Mouse (Mus musculus): ENCODE measurements at regions not wholly inside any gene's neighbourhood (a gene's known extent, or its start where the extent isn't known, plus 50 kb on each side); places are given as distances from the start of the nearest gene placed in this dataset.

DNA sequence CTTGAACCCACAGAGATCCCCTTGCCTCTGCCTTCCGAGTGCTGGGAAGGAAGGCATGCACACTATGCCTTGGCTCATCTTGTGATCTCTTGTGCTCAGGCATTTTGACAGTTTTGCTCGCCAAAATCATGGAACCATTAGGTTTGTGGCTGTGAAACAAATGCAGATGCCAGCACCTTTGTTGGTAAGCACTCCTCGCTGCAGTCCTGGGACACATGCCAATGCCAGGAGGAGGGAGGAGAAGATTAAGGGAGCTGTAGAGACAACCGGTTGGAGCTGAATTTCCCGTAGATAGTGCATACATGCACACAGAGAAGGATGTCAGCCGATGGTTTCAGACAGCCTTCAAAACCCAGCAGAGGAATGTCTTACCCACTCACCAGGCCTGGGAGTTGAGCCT lies 275.5 kb downstream of the Spry2 start:
- H3K4me1 ChIP-seq: no peaks in the 10 kb centered on the region
- no peak overlapping the region for H3K27ac ChIP-seq (replicated peaks)
- no peak overlapping the region for H3K4me2 ChIP-seq
- H3K9me3 ChIP-seq (replicated peaks): no peaks in the 10 kb centered on the region
- no peak for ATAC-seq (ENCODE audit: low FRiP score)
- H3K27me3 ChIP-seq (replicated peaks): no peaks in the 10 kb centered on the region
- no peak overlapping the region for H3K4me3 ChIP-seq (replicated peaks)
- no peak overlapping the region for H3K9ac ChIP-seq (replicated peaks)
- H3K36me3 ChIP-seq: no peaks in the 10 kb centered on the region
- WGBS: 71% methylated on average over 6 of the region's 6 CpGs

DNA sequence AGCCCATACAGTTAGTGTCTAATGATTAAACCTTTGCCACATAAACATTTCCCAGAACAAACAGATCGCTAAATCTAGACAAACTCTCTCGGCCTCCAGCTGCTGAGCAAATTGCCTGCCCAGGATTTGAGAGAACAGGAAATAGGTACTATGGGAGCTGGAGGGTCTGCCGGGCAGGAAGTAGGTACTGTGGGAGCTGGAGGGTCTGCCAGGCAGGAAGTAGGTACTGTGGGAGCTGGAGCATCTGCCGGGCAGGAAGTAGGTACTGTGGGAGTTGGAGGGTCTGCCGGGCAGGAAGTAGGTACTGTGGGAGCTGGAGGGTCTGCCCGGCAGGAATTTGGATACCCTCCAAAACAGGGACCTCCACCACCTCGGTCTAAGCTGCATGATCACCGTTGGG lies 277.2 kb downstream of the Spry2 start:
- H3K4me3 ChIP-seq (replicated peaks): no peak overlapping the region
- no peak for ATAC-seq (ENCODE audit: low FRiP score)
- H3K9ac ChIP-seq (replicated peaks): no peak overlapping the region
- 86% methylated on average over 8 of the region's 8 CpGs for WGBS
- no peaks in the 10 kb centered on the region for H3K9me3 ChIP-seq (replicated peaks)
- no peaks in the 10 kb centered on the region for H3K27me3 ChIP-seq (replicated peaks)
- no peaks in the 10 kb centered on the region for H3K36me3 ChIP-seq
- H3K4me2 ChIP-seq: no peak overlapping the region
- H3K27ac ChIP-seq (replicated peaks): no peak overlapping the region
- H3K4me1 ChIP-seq: no peaks in the 10 kb centered on the region

DNA sequence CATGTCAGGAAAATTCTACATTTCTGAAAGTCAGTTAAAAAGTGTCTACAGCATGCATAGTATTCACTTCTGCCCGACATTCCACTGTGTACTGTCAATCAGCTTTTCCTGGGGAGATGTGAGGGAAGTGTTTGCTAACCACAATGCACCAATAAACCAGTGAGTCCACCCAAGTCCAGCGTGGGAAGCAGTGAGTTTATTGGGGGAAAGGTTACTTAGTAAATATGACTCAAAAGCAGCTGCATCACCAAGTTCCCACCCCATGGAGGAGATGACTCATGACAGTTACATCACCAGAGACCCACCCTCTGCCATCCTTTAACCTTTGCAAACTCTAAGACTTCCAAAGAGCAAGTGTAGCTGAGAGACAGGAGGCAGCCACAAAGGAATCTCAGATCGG lies 280.9 kb downstream of the Spry2 start:
- Histone ChIP-seq H3K4me3 (replicated peaks) (no peak overlapping the region), H3K9me3 (replicated peaks) (no peaks in the 10 kb centered on the region), H3K4me2 (no peak overlapping the region), H3K36me3 (no peaks in the 10 kb centered on the region), H3K4me1 (no peaks in the 10 kb centered on the region), H3K9ac (replicated peaks) (no peak overlapping the region), H3K27ac (replicated peaks) (no peak overlapping the region), H3K27me3 (replicated peaks) (no peaks in the 10 kb centered on the region)
- 82% methylated on average over 3 of the region's 3 CpGs for WGBS
- ATAC-seq (ENCODE audit: low FRiP score): no peak

DNA sequence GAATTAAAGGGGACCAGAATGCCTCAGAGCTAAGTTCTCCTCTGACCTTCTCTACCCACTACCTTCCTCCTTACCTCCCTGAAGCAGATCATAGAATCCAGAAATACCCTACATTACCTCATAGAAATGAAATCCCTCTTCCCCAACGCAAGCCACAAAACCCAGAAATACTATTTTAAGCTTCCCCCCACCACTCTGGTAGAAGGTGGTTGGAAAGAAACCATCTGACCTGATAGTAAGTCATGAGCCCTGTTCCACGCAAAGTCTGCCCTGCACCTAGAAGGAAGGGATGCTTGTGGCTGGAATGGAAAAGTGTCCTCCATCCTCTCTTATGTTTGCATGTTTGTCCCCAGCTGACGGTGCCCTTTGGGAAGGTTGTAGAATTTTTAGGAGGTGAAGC lies 283.8 kb downstream of the Spry2 start:
- WGBS: 91% methylated on average over 3 of the region's 3 CpGs
- no peaks in the 10 kb centered on the region for H3K36me3 ChIP-seq
- no peak for ATAC-seq (ENCODE audit: low FRiP score)
- H3K27ac ChIP-seq (replicated peaks): no peak overlapping the region
- no peak overlapping the region for H3K4me2 ChIP-seq
- no peaks in the 10 kb centered on the region for H3K4me1 ChIP-seq
- H3K9ac ChIP-seq (replicated peaks): no peak overlapping the region
- no peak overlapping the region for H3K4me3 ChIP-seq (replicated peaks)
- H3K27me3 ChIP-seq (replicated peaks): no peaks in the 10 kb centered on the region
- H3K9me3 ChIP-seq (replicated peaks): no peaks in the 10 kb centered on the region

DNA sequence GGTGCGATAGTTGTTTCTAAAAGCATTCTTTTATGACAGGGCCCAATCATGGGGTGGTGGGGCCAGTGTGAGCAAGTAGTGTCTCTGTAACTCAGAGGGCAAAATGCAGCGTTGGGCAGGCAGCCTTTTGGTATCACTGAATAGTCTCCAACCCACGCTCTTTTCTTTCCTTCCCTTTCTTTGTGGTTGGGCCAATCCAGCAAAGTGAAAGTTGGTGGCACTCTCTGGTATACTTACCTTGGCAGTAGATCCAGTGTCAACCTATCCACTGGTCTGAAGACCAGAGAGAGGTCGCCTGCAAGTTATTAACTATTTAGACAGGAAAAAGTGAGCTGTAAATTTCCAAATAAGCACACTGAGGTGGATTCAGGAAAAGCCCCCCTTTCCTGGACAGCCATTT lies 287.8 kb downstream of the Spry2 start:
- WGBS: 86% methylated on average over 4 of the region's 4 CpGs
- H3K27me3 ChIP-seq (replicated peaks): no peaks in the 10 kb centered on the region
- no peak for ATAC-seq (ENCODE audit: low FRiP score)

DNA sequence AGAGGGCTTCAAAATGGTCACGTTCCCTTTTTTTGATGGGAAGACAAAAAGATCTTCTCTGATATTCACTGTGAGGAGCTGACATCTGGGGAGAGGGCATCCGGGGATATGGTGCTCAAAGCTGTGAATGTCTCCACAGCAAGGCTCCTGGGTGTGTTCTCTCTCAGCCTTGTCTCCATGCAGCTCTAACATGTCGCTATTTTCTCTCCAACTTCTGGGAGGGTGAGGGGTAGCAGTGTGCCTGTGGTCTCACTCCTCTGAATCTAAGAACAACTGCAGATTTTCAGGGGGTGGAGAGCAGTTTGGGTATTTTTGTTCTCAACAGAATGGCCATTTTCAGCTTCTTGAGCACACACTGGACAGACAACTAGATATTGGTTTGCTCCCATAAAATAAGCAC lies 290.1 kb downstream of the Spry2 start:
- Histone ChIP-seq H3K27ac (replicated peaks) (no peak overlapping the region), H3K36me3 (no peaks in the 10 kb centered on the region), H3K4me2 (no peak overlapping the region), H3K4me3 (replicated peaks) (no peak overlapping the region), H3K9me3 (replicated peaks) (no peaks in the 10 kb centered on the region), H3K4me1 (no peaks in the 10 kb centered on the region), H3K27me3 (replicated peaks) (no peaks in the 10 kb centered on the region), H3K9ac (replicated peaks) (no peak overlapping the region)
- ATAC-seq (ENCODE audit: low FRiP score): no peak
- 85% methylated on average over 3 of the region's 3 CpGs for WGBS

More for the DNA sequence above, 287.8 kb downstream of the Spry2 start:
- Histone ChIP-seq H3K4me1 (no peaks in the 10 kb centered on the region), H3K9ac (replicated peaks) (no peak overlapping the region), H3K27ac (replicated peaks) (no peak overlapping the region), H3K9me3 (replicated peaks) (no peaks in the 10 kb centered on the region), H3K4me3 (replicated peaks) (no peak overlapping the region), H3K36me3 (no peaks in the 10 kb centered on the region), H3K4me2 (no peak overlapping the region)

DNA sequence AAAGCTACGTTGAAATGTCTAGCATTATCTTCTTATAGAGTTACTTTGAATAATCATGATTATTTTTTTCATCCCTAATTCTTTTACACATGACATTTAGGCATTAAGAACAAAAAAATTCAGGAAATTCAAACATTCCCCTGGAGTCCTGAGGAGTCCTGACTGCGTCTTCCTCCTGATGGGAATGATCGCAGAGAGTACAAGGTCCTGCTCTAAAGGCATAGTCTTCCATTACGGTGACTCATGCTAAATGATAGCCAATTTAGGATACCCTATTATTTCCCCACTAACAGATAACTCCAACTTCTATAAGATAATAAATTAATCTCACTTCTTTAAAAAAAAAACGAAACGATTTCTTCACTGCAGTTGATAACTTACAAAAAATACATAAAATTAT lies 292.2 kb downstream of the Spry2 start:
- Histone ChIP-seq H3K4me2 (no peak overlapping the region), H3K27ac (replicated peaks) (no peak overlapping the region), H3K9me3 (replicated peaks) (no peaks in the 10 kb centered on the region), H3K27me3 (replicated peaks) (no peaks in the 10 kb centered on the region), H3K36me3 (no peaks in the 10 kb centered on the region), H3K4me1 (peaks cover 4% of the 10 kb centered on the region; the same call in 1 of the 2 replicates), H3K9ac (replicated peaks) (no peak overlapping the region), H3K4me3 (replicated peaks) (no peak overlapping the region)
- WGBS: 91% methylated on average over 6 of the region's 6 CpGs
- no peak for ATAC-seq (ENCODE audit: low FRiP score)

DNA sequence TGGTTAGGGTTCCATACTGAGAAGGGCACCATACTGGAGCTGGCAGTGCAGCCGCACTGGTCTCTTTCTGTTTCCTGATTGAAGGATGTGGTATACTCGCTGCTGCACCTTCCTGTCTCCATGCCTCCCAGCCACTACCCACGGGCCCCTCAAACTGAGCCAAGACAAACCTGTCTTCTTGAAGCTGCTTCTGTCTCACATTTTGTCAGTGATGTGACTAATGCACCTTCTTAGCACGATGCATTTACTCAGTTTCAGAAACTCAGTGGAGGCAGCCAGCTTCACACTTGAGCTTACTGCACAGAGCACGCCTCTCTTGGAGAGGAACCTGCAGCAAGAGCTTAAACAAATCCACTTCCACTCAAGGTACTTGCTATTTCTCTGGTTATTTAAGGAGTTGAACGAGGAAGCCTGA lies 293.6 kb downstream of the Spry2 start:
- Histone ChIP-seq H3K4me1 (peaks cover 5% of the 10 kb centered on the region; the same call in 1 of the 2 replicates), H3K4me2 (no peak overlapping the region), H3K36me3 (no peaks in the 10 kb centered on the region), H3K4me3 (replicated peaks) (no peak overlapping the region), H3K27me3 (replicated peaks) (no peaks in the 10 kb centered on the region), H3K9me3 (replicated peaks) (no peaks in the 10 kb centered on the region), H3K27ac (replicated peaks) (no peak overlapping the region), H3K9ac (replicated peaks) (no peak overlapping the region)
- 76% methylated on average over 6 of the region's 6 CpGs for WGBS
- ATAC-seq (ENCODE audit: low FRiP score): no peak

DNA sequence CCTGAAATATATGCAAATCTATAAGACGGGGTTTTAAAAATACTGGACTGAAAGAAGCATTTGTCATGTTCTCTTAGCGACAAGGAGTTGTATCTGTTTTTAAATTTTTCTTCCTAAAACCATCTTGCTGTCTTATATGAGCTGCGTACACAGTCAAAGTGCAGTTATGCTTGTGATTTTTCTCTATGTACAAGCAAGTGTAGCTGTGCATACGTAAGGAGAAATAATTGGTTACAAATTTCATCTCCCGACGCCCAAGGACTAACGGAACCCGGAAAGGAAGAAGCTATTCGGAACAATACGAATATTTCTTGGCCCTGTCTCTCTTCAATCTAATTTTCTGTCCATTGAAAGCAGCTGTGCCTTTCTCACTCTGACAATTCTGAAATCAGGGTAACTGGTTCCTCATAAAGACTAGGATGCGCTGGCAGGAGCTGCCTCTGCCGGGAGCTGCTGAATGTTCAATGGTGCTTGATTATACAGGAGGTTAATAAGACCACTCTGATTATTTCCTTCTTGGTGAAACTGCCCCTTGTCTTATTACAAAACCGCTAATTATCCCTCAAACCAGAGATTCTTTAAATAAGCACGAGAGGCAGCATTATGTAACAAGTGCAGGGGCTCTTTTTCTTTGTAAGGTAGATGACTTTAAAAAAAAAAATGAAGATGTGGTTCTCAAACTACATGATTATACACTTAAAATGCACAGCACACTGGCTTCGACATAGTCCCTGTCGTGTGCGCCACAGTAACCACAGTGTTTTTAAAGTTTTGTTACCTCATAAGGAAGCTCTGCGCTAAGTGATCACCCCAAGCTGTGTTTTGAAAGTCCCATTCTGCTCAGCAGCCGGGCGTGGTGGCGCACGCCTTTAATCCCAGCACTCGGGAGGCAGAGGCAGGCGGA lies 296.8 kb downstream of the Spry2 start:
- 76% methylated on average over 24 of the region's 24 CpGs for WGBS
- no peak for ATAC-seq (ENCODE audit: low FRiP score)

DNA sequence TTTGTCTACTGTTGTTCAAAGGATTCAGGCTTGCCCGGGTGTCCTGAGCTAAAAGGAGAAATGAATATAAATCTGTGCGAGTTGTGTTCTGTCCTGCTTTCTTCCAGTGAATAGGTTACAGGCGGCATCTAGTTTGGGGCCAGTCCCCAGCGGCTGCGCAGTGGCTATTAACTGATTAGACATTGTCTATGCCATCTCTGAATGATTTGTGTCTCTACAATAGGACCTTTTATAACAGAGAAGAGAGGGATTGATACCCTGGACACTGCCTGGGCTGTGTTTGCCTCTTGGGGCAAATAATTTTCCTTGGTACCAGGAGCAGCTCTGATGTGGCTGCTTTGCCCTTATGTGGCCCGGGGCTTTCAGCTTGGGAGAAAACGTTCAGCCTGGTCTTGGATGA lies 306.9 kb downstream of the Spry2 start:
- H3K9ac ChIP-seq (replicated peaks): 0 out of 2 replicates have a peak overlapping the region, but pooled peaks have one; percentile 28
- H3K4me2 ChIP-seq: peak overlapping the region; percentile 40
- no peaks in the 10 kb centered on the region for H3K9me3 ChIP-seq (replicated peaks)
- H3K4me3 ChIP-seq (replicated peaks): no peak overlapping the region; the same call in 1 of the 2 replicates
- peak overlapping the region; percentile 81 for H3K27ac ChIP-seq (replicated peaks)
- ATAC-seq (ENCODE audit: low FRiP score): no peak
- 27% methylated on average over 7 of the region's 7 CpGs for WGBS
- H3K27me3 ChIP-seq (replicated peaks): no peaks in the 10 kb centered on the region
- H3K4me1 ChIP-seq: peaks cover 24% of the 10 kb centered on the region
- H3K36me3 ChIP-seq: no peaks in the 10 kb centered on the region

More for the DNA sequence above, 296.8 kb downstream of the Spry2 start:
- Histone ChIP-seq H3K4me2 (no peak overlapping the region), H3K9ac (replicated peaks) (no peak overlapping the region), H3K36me3 (no peaks in the 10 kb centered on the region), H3K4me3 (replicated peaks) (no peak overlapping the region), H3K9me3 (replicated peaks) (no peaks in the 10 kb centered on the region), H3K27ac (replicated peaks) (no peak overlapping the region), H3K27me3 (replicated peaks) (no peaks in the 10 kb centered on the region), H3K4me1 (peaks cover 5% of the 10 kb centered on the region; the same call in 1 of the 2 replicates)

DNA sequence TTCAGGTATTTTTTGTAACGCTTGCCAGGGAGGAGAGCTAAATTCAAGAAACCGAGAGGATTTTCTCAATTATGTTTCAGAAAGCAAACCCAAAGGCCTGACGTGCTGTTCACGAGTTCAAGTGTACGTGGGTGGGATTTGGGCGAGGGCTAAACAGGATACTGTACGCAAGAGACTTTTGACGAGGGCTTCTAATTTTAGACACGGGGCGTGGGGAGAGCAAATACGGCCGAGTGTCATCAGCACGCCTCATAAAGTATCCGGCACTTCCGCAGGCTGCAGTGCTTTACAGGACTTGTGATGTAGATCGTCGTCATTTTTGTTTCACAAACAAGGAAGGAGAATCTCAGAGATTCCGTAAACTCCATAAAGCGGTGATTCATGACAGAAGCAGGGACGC lies 307.4 kb downstream of the Spry2 start:
- H3K4me1 ChIP-seq: peaks cover 24% of the 10 kb centered on the region
- peak overlapping the region; percentile 40 for H3K4me2 ChIP-seq
- ATAC-seq (ENCODE audit: low FRiP score): no peak
- H3K27me3 ChIP-seq (replicated peaks): no peaks in the 10 kb centered on the region
- no peak overlapping the region for H3K9ac ChIP-seq (replicated peaks)
- H3K9me3 ChIP-seq (replicated peaks): no peaks in the 10 kb centered on the region
- H3K36me3 ChIP-seq: no peaks in the 10 kb centered on the region
- no peak overlapping the region; the same call in 1 of the 2 replicates for H3K4me3 ChIP-seq (replicated peaks)
- 59% methylated on average over 20 of the region's 20 CpGs for WGBS
- H3K27ac ChIP-seq (replicated peaks): peak overlapping the region; percentile 81

DNA sequence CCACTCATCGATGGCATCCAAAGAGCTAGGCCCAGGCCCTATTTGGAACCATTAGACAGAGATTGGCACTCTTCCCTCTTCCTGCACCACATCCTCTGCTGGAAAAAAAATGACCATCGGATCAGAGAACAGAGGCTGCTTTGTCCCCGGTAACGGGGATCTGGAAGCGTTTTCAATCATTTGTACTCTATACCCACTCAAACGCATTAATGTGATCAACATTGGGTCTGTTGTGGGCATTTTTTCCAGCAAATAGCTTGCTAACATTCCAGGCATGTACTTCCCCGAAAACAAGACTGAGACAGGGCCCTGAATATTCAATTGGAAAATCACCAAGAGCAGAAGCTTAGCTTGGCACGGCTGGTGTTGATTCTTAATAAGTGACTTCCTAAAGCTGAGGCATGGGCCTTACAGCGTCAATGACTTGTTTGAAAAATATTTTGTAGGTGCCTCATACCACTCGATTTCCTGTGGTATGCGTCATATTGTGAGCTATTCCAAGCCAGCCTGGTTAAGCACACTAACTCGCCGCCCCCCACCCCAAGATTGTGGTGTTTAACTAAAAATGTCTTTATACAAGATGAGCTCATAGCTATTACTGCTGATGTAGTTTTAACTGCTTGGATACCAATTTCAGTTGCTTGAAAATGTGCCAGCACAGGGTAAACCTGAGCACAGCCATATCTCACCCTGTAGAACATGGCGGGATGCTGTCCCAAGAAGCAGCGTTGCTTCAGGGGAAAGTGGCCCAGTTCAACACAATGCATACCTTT lies 308.0 kb downstream of the Spry2 start:
- Histone ChIP-seq H3K36me3 (no peaks in the 10 kb centered on the region), H3K9me3 (replicated peaks) (no peaks in the 10 kb centered on the region), H3K4me3 (replicated peaks) (no peak overlapping the region), H3K27me3 (replicated peaks) (no peaks in the 10 kb centered on the region), H3K9ac (replicated peaks) (no peak overlapping the region), H3K4me1 (peaks cover 24% of the 10 kb centered on the region), H3K27ac (replicated peaks) (peak overlapping the region; percentile 81), H3K4me2 (peak overlapping the region; percentile 11; the same call in 1 of the 2 replicates)
- WGBS: 43% methylated on average over 15 of the region's 15 CpGs
- peak; percentile 88 for ATAC-seq (ENCODE audit: low FRiP score)
